In genomic region chr1:119003852-119004398, GRCm38 (mm10) we compare ENCODE assay signal across 20 mouse cellular contexts. TPM values are rescaled to one million over a fixed set of nuclear protein-coding genes. Genes with fewer than 3 reads are reported as not detected.
DNase-seq lines count a peak whose midpoint lies in the region; ATAC-seq and TF ChIP-seq lines count a peak whose summit lies in the region.
"Had no signal": no experiment of that assay in that cellular context is flagged by ENCODE, and none has a peak within 500 bp of the region (broad histone marks: within the 10 kb centered on the region; RNA-seq: fewer than 3 reads in every experiment).

No protein-coding gene starts in this region.

- no peak overlapping the region for H3K27ac ChIP-seq in stomach, postnatal 0 days (replicated peaks)
- H3K27ac ChIP-seq in left cerebral cortex, adult 2 months = no peak overlapping the region
- H3K27ac ChIP-seq: forebrain, embryonic 15.5 days; hindbrain, postnatal 0 days; kidney, embryonic 15.5 days; limb, embryonic 13.5 days; liver, embryonic 13.5 days; neural tube, embryonic 15.5 days had no signal

- no peak for ATAC-seq in stomach, postnatal 0 days (ENCODE audit: low FRiP score, low TSS enrichment)
- no peak for ATAC-seq in cerebellum, adult (ENCODE audit: insufficient number of reproducible peaks, low FRiP score, low TSS enrichment)
- ATAC-seq: forebrain, embryonic 15.5 days; hindbrain, postnatal 0 days; intestine, postnatal 0 days had no signal

- no peak overlapping the region for H3K4me3 ChIP-seq in stomach, postnatal 0 days (ENCODE audit: low read depth, low read length)
- no peak overlapping the region for H3K4me3 ChIP-seq in left cerebral cortex, adult 2 months
- H3K4me3 ChIP-seq: forebrain, embryonic 15.5 days; kidney, embryonic 15.5 days; limb, embryonic 13.5 days; liver, embryonic 13.5 days; neural tube, embryonic 15.5 days had no signal

- H3K27me3 ChIP-seq in stomach, postnatal 0 days (ENCODE audit: control insufficient read depth, insufficient read depth, low read length) = no peaks in the 10 kb centered on the region
- H3K27me3 ChIP-seq: forebrain, embryonic 15.5 days; limb, embryonic 13.5 days; liver, embryonic 13.5 days; neural tube, embryonic 15.5 days had no signal

- H3K4me1 ChIP-seq in stomach, postnatal 0 days (replicated peaks; ENCODE audit: control insufficient read depth, insufficient read depth) = no peaks in the 10 kb centered on the region
- H3K4me1 ChIP-seq: liver, embryonic 13.5 days had no signal

- peak; percentile 16; the same call in 1 of the 2 replicates for TF ChIP-seq CTCF in stomach, postnatal 0 days (IDR thresholded peaks at IDR 0.05; ENCODE audit: low read depth)
- no peak for TF ChIP-seq CTCF in left cerebral cortex, adult 2 months (IDR thresholded peaks at IDR 0.05)

- 27% methylated on average over 1 of the region's 1 CpGs for WGBS in stomach, postnatal 0 days

- H3K9ac ChIP-seq in stomach, postnatal 0 days (ENCODE audit: low read length) = no peak overlapping the region
- H3K9ac ChIP-seq: forebrain, embryonic 15.5 days; kidney, embryonic 15.5 days; limb, embryonic 13.5 days; liver, embryonic 13.5 days; lung, embryonic 14.5 days; neural tube, embryonic 15.5 days had no signal

- intact Hi-C loops in left cerebral cortex, adult 2 months (cut with DNase I) = no loop called here

- no peak overlapping the region for H3K4me2 ChIP-seq in stomach, postnatal 0 days (replicated peaks; ENCODE audit: low read depth)
- H3K4me2 ChIP-seq: forebrain, embryonic 15.5 days; kidney, embryonic 15.5 days; limb, embryonic 13.5 days; liver, embryonic 13.5 days; lung, embryonic 14.5 days; neural tube, embryonic 15.5 days had no signal

- TF ChIP-seq EP300 in stomach, postnatal 0 days (optimal IDR thresholded peaks at IDR 0.05) = no peak

- no peaks in the 10 kb centered on the region for H3K9me3 ChIP-seq in stomach, postnatal 0 days (ENCODE audit: control insufficient read depth, low read length)
- H3K9me3 ChIP-seq: forebrain, embryonic 15.5 days; kidney, embryonic 15.5 days; limb, embryonic 13.5 days; liver, embryonic 13.5 days; neural tube, embryonic 15.5 days had no signal

- no peaks in the 10 kb centered on the region for H3K36me3 ChIP-seq in stomach, postnatal 0 days (ENCODE audit: control insufficient read depth, insufficient read depth, low read length)
- H3K36me3 ChIP-seq: forebrain, embryonic 15.5 days; kidney, embryonic 15.5 days; liver, embryonic 13.5 days; neural tube, embryonic 15.5 days had no signal

- DNase-seq in heart, adult 18-20 months = peak; percentile 26 to 31
- no peak for DNase-seq in heart, adult 8-10 months (ENCODE audit: low spot score)
- DNase-seq in urinary bladder, postnatal 14 days (ENCODE audit: low spot score) = peak; percentile 44
- no peak for DNase-seq in urinary bladder, postnatal 25 days (ENCODE audit: low spot score)
- DNase-seq in fibroblast of lung, adult 2 months (ENCODE audit: low read depth) = peak; percentile 34
- no peak for DNase-seq in stomach, postnatal 0 days (ENCODE audit: low spot score)
- no peak for DNase-seq in left cerebral cortex, adult 2 months (ENCODE audit: extremely low spot score in 1 of 2, low spot score in 2 of 2)
- DNase-seq: adrenal gland, adult 8-10 months; cerebellum, adult 9-10 months; liver, embryonic 13.5 days; lung, embryonic 14.5 days; lung, postnatal 36 days had no signal

RNA-seq across cellular contexts. Expression of gene Gli2, which starts 49.5 kb away (rescaled TPM):
- 1 to 10 TPM; 1.0 to 1.2 TPM for total RNA-seq in heart, adult 18-20 months (2021)
- 1 to 10 TPM in 2 of 4 experiments, under 1 TPM in 2; 0.80 to 1.5 (median 0.99) TPM for total RNA-seq in heart, adult 8-10 months (2022)
- polyA plus RNA-seq in stomach, postnatal 0 days (2015; fragmentation: Nextera tagmentation; extraction: Ambion mirVana) = 1.8 and 2.0 TPM in 2 replicates
- total RNA-seq in left cerebral cortex, adult 2 months (2021) = 1 to 10 TPM; 3.4 TPM
- total RNA-seq: common myeloid progenitor, adult 5-6 weeks had no signal

Comparison
In these comparisons a context has a peak if more than half of its experiments do, and no peak if none do; other contexts are left out.
1. DNase-seq: peak in heart, adult 18-20 months (2 of 2), urinary bladder, postnatal 14 days (single experiment) and fibroblast of lung, adult 2 months (single experiment); none in heart, adult 8-10 months (single experiment), urinary bladder, postnatal 25 days (single experiment), stomach, postnatal 0 days (single experiment) and left cerebral cortex, adult 2 months (0 of 2).